Mouse (Mus musculus) cerebellum, adult 11 months (tissue): Measurements from ENCODE around the gene Ucp2.

Source experiments
- DNase-seq: peaks from one replicate; pipeline ENCODE4 v3.0.0; 2022

The Ucp2 gene

GRCm38 (mm10) chr7:100504740-100505487 is 11.8 kb downstream of the Ucp2 start:
- DNase-seq, result no peak

GRCm38 (mm10) chr7:100506494-100506893 is 13.4 kb downstream of the Ucp2 start:
- DNase-seq, result no peak

GRCm38 (mm10) chr7:100508670-100509069 is 15.5 kb downstream of the Ucp2 start:
- no peak for DNase-seq

- DNase-seq, result no peak
Observed at GRCm38 (mm10) chr7:100511602-100512001, 18.5 kb downstream of the Ucp2 start.

GRCm38 (mm10) chr7:100514573-100514972 is 21.4 kb downstream of the Ucp2 start, which contains the start of gene Dnajb13:
Gene Dnajb13, minus strand, starts transcription at chr7:100514960.
- no peak for DNase-seq

GRCm38 (mm10) chr7:100520204-100520603 is 27.1 kb downstream of the Ucp2 start:
- DNase-seq, result no peak

- DNase-seq, result peak; percentile 69
Observed at GRCm38 (mm10) chr7:100520663-100521285, 27.6 kb downstream of the Ucp2 start.

- no peak for DNase-seq
Observed at GRCm38 (mm10) chr7:100522222-100522621, 29.1 kb downstream of the Ucp2 start.

- no peak for DNase-seq
Observed at GRCm38 (mm10) chr7:100524669-100525068, 31.5 kb downstream of the Ucp2 start.

GRCm38 (mm10) chr7:100530766-100531165 is 37.6 kb downstream of the Ucp2 start:
- DNase-seq, result no peak

GRCm38 (mm10) chr7:100533503-100533902 is 40.4 kb downstream of the Ucp2 start:
- DNase-seq, result no peak

- DNase-seq, result no peak
Observed at GRCm38 (mm10) chr7:100534216-100534615, 41.1 kb downstream of the Ucp2 start.

- DNase-seq, result no peak
Observed at GRCm38 (mm10) chr7:100535831-100536230, 42.7 kb downstream of the Ucp2 start.

- peak; percentile 86 for DNase-seq
Observed at GRCm38 (mm10) chr7:100536804-100537518, 43.8 kb downstream of the Ucp2 start, which contains the start of gene Coa4. Gene Coa4, plus strand, starts transcription at chr7:100537071.

- no peak for DNase-seq
Observed at GRCm38 (mm10) chr7:100537519-100537902, 44.4 kb downstream of the Ucp2 start.

GRCm38 (mm10) chr7:100539516-100539915 is 46.4 kb downstream of the Ucp2 start:
- DNase-seq, result no peak

- DNase-seq, result no peak
Observed at GRCm38 (mm10) chr7:100544437-100544836, 51.3 kb downstream of the Ucp2 start.

GRCm38 (mm10) chr7:100547631-100548030 is 54.5 kb downstream of the Ucp2 start:
- DNase-seq, result no peak

GRCm38 (mm10) chr7:100549796-100550195 is 56.7 kb downstream of the Ucp2 start:
- no peak for DNase-seq

- DNase-seq, result peak; percentile 42
Observed at GRCm38 (mm10) chr7:100550338-100551007, 57.3 kb downstream of the Ucp2 start.
